8 mouse cellular contexts compared by ENCODE assay signal in the genomic region with DNA sequence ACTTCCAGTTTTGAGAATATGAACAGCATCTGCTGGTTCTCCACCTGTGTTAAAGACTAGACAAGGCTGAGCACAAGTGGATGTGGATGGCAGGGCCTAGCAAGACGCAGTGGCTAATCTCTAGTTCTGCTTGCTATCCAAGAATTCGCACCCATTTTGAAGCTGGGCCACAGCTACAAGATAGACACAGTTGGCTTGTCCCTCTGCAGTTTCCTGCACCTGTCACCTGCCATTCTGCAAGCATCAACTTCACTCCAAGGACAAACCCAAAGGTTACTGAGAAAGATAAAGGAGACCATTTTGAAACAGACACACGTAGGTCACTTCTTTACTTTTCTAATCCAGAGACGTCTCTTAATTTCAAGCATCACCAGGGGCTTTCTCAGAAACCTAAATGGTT. TPM values are rescaled to one million over a fixed set of nuclear protein-coding genes. Genes with fewer than 3 reads are reported as not detected.
A peak's percentile ranks its signal among the peaks of the same experiment; 100 is the strongest.
DNase-seq lines count a peak whose midpoint lies in the region; ATAC-seq and TF ChIP-seq lines count a peak whose summit lies in the region.

No protein-coding gene starts in this region.

- H3K9ac ChIP-seq in embryonic facial prominence, embryonic 14.5 days (ENCODE audit: low read depth, low read length): peak overlapping the region; percentile 95
- H3K9ac ChIP-seq in intestine, embryonic 16.5 days (ENCODE audit: low read depth, low read length): peak overlapping the region; percentile 70
- peak overlapping the region; percentile 76 for H3K9ac ChIP-seq in neural tube, embryonic 11.5 days (ENCODE audit: low read length)

- TF ChIP-seq CTCF in layer of hippocampus, adult 2 months (conservative IDR thresholded peaks at IDR 0.05): no peak

- no peak for DNase-seq in layer of hippocampus, adult 2 months (ENCODE audit: low spot score in 2 of 2)
- DNase-seq in layer of hippocampus, postnatal 36 days: no peak
- DNase-seq in embryonic facial prominence, embryonic 14.5 days (ENCODE audit: low spot score): no peak
- DNase-seq in neural tube, embryonic 11.5 days (ENCODE audit: low spot score): no peak
- no peak for DNase-seq in layer of hippocampus, postnatal 14 days (ENCODE audit: low spot score in 2 of 2)
- DNase-seq in kidney, postnatal 14 days: no peak
- DNase-seq in lung, adult 18-20 months: no peak

- H3K4me1 ChIP-seq in embryonic facial prominence, embryonic 14.5 days (ENCODE audit: control insufficient read depth, insufficient read depth, low read length): peaks cover 24% of the 10 kb centered on the region
- peaks cover 23% of the 10 kb centered on the region for H3K4me1 ChIP-seq in intestine, embryonic 16.5 days (ENCODE audit: control insufficient read depth, insufficient read depth, low read length)
- H3K4me1 ChIP-seq in neural tube, embryonic 11.5 days (ENCODE audit: control insufficient read depth, insufficient read depth, low read length): peaks cover 7% of the 10 kb centered on the region

- peak overlapping the region; percentile 59 for H3K4me2 ChIP-seq in embryonic facial prominence, embryonic 14.5 days (ENCODE audit: low read depth, low read length)
- H3K4me2 ChIP-seq in intestine, embryonic 16.5 days (ENCODE audit: low read depth, low read length): peak overlapping the region; percentile 68
- H3K4me2 ChIP-seq in neural tube, embryonic 11.5 days (ENCODE audit: low read depth): peak overlapping the region; percentile 72

- ATAC-seq in embryonic facial prominence, embryonic 14.5 days (ENCODE audit: low read depth): no peak
- ATAC-seq in intestine, embryonic 16.5 days: no peak
- no peak for ATAC-seq in neural tube, embryonic 11.5 days (ENCODE audit: insufficient read depth, low FRiP score, low TSS enrichment)

- H3K9me3 ChIP-seq in embryonic facial prominence, embryonic 14.5 days (ENCODE audit: control insufficient read depth, low read length): no peaks in the 10 kb centered on the region
- no peaks in the 10 kb centered on the region for H3K9me3 ChIP-seq in intestine, embryonic 16.5 days (ENCODE audit: control insufficient read depth, low read length)
- no peaks in the 10 kb centered on the region for H3K9me3 ChIP-seq in neural tube, embryonic 11.5 days (ENCODE audit: control insufficient read depth, low read length)

- peaks cover 28% of the 10 kb centered on the region for H3K36me3 ChIP-seq in embryonic facial prominence, embryonic 14.5 days (ENCODE audit: control insufficient read depth, insufficient read depth, low read length)
- H3K36me3 ChIP-seq in intestine, embryonic 16.5 days (ENCODE audit: control insufficient read depth, insufficient read depth, low read length): peaks cover 12% of the 10 kb centered on the region
- H3K36me3 ChIP-seq in neural tube, embryonic 11.5 days (ENCODE audit: control insufficient read depth, insufficient read depth, low read length): peaks cover 4% of the 10 kb centered on the region

- 63% methylated on average over 4 of the region's 4 CpGs for WGBS in embryonic facial prominence, embryonic 14.5 days
- 70% methylated on average over 4 of the region's 4 CpGs for WGBS in intestine, embryonic 16.5 days
- WGBS in neural tube, embryonic 11.5 days: 63% methylated on average over 4 of the region's 4 CpGs

- no peaks in the 10 kb centered on the region for H3K27me3 ChIP-seq in embryonic facial prominence, embryonic 14.5 days (replicated peaks; ENCODE audit: control insufficient read depth, insufficient read depth, low read length)
- no peaks in the 10 kb centered on the region for H3K27me3 ChIP-seq in intestine, embryonic 16.5 days (replicated peaks; ENCODE audit: control insufficient read depth, insufficient read depth, low read length)
- no peaks in the 10 kb centered on the region for H3K27me3 ChIP-seq in neural tube, embryonic 11.5 days (ENCODE audit: control insufficient read depth, insufficient read depth, low read length)

- H3K27ac ChIP-seq in layer of hippocampus, adult 2 months: peak overlapping the region; percentile 94
- peak overlapping the region; percentile 97 for H3K27ac ChIP-seq in embryonic facial prominence, embryonic 14.5 days (replicated peaks; ENCODE audit: low read depth, low read length)
- H3K27ac ChIP-seq in intestine, embryonic 16.5 days (ENCODE audit: low read length): peak overlapping the region; percentile 90
- no peak overlapping the region for H3K27ac ChIP-seq in neural tube, embryonic 11.5 days (ENCODE audit: low read depth, low read length)

- H3K4me3 ChIP-seq in layer of hippocampus, adult 2 months: peak overlapping the region; percentile 79
- peak overlapping the region; percentile 79; the same call in 1 of the 2 replicates for H3K4me3 ChIP-seq in embryonic facial prominence, embryonic 14.5 days (ENCODE audit: low read depth, low read length)
- H3K4me3 ChIP-seq in intestine, embryonic 16.5 days (ENCODE audit: low read length): peak overlapping the region; percentile 93
- no peak overlapping the region for H3K4me3 ChIP-seq in neural tube, embryonic 11.5 days (ENCODE audit: low read depth, low read length)

RNA-seq across cellular contexts. Expression of gene Fth1, which starts 1.2 kb away (rescaled TPM):
- 1,000 to 10,000 TPM; 3,170 to 3,409 TPM for total RNA-seq in layer of hippocampus, adult 2 months (2021)
- total RNA-seq in layer of hippocampus, postnatal 36 days (2021): 1,000 to 10,000 TPM; 2,856 to 3,180 TPM
- 1,690 and 1,712 TPM in 2 replicates for polyA plus RNA-seq in embryonic facial prominence, embryonic 14.5 days (2014; fragmentation: Nextera tagmentation; extraction: Ambion mirVana)
- polyA plus RNA-seq in intestine, embryonic 16.5 days (2015; fragmentation: Nextera tagmentation; extraction: Ambion mirVana): 2,278 and 2,351 TPM in 2 replicates
- polyA plus RNA-seq in neural tube, embryonic 11.5 days (2014; fragmentation: Nextera tagmentation; extraction: Ambion mirVana): 1,187 and 1,207 TPM in 2 replicates
- 1,000 to 10,000 TPM; 2,325 to 2,371 TPM for total RNA-seq in layer of hippocampus, postnatal 14 days (2021)

RNA-seq across cellular contexts. Expression of gene Best1, which starts 19.8 kb away (rescaled TPM):
- total RNA-seq in layer of hippocampus, adult 2 months (2021): 1 to 10 TPM; 1.2 to 1.5 TPM
- total RNA-seq in layer of hippocampus, postnatal 36 days (2021): under 1 TPM; 0.52 to 0.58 TPM
- polyA plus RNA-seq in embryonic facial prominence, embryonic 14.5 days (2014; fragmentation: Nextera tagmentation; extraction: Ambion mirVana): 1.5 and 2.2 TPM in 2 replicates
- 0.42 and 0.72 TPM in 2 replicates for polyA plus RNA-seq in intestine, embryonic 16.5 days (2015; fragmentation: Nextera tagmentation; extraction: Ambion mirVana)
- polyA plus RNA-seq in neural tube, embryonic 11.5 days (2014; fragmentation: Nextera tagmentation; extraction: Ambion mirVana): 1.0 and 1.5 TPM in 2 replicates
- total RNA-seq in layer of hippocampus, postnatal 14 days (2021): 1 to 10 TPM in 1 of 2 experiments, under 1 TPM in 1; 0.97 to 1.1 TPM

RNA-seq across cellular contexts. Expression of gene Rab3il1, which starts 19.8 kb away (rescaled TPM):
- 10 to 100 TPM in 1 of 2 experiments, 1 to 10 TPM in 1; 9.7 to 10.4 TPM for total RNA-seq in layer of hippocampus, adult 2 months (2021)
- total RNA-seq in layer of hippocampus, postnatal 36 days (2021): 10 to 100 TPM in 1 of 2 experiments, 1 to 10 TPM in 1; 8.9 to 10.4 TPM
- polyA plus RNA-seq in embryonic facial prominence, embryonic 14.5 days (2014; fragmentation: Nextera tagmentation; extraction: Ambion mirVana): 48.1 and 54.4 TPM in 2 replicates
- 45.7 and 48.8 TPM in 2 replicates for polyA plus RNA-seq in intestine, embryonic 16.5 days (2015; fragmentation: Nextera tagmentation; extraction: Ambion mirVana)
- polyA plus RNA-seq in neural tube, embryonic 11.5 days (2014; fragmentation: Nextera tagmentation; extraction: Ambion mirVana): 42.6 and 43.0 TPM in 2 replicates
- 10 to 100 TPM in 1 of 2 experiments, 1 to 10 TPM in 1; 8.9 to 12.8 TPM for total RNA-seq in layer of hippocampus, postnatal 14 days (2021)

RNA-seq across cellular contexts. Expression of gene Fads3, which starts 59.7 kb away (rescaled TPM):
- total RNA-seq in layer of hippocampus, adult 2 months (2021): 10 to 100 TPM; 25.0 to 25.6 TPM
- 10 to 100 TPM; 24.3 to 24.5 TPM for total RNA-seq in layer of hippocampus, postnatal 36 days (2021)
- polyA plus RNA-seq in embryonic facial prominence, embryonic 14.5 days (2014; fragmentation: Nextera tagmentation; extraction: Ambion mirVana): 15.6 and 20.9 TPM in 2 replicates
- 12.4 and 13.0 TPM in 2 replicates for polyA plus RNA-seq in intestine, embryonic 16.5 days (2015; fragmentation: Nextera tagmentation; extraction: Ambion mirVana)
- 6.1 and 6.2 TPM in 2 replicates for polyA plus RNA-seq in neural tube, embryonic 11.5 days (2014; fragmentation: Nextera tagmentation; extraction: Ambion mirVana)
- total RNA-seq in layer of hippocampus, postnatal 14 days (2021): 10 to 100 TPM; 34.3 to 36.8 TPM
